Mouse (Mus musculus) heart, postnatal 4 days (tissue): ENCODE results near the gene 9630041A04Rik. TPM values are rescaled to one million over a fixed set of nuclear protein-coding genes. Genes with fewer than 3 reads are reported as not detected.

Source experiments
- DNase-seq: peaks from one replicate; pipeline ENCODE4 v3.0.0; 2021
- total RNA-seq, 2 experiments: library from RNA; stranded (reverse); gene quantifications; 2 replicates each; pipeline ENCODE4 v1.2.3; 2021

The 9630041A04Rik gene
- not detected for total RNA-seq

GRCm38 (mm10) chr9:101861596-101862471 is at the start of gene 9630041A04Rik:
Gene 9630041A04Rik, plus strand, starts transcription at chr9:101861841.
- no peak for DNase-seq

GRCm38 (mm10) chr9:101823896-101824295 is 37.7 kb upstream of the 9630041A04Rik start:
- no peak for DNase-seq

- no peak for DNase-seq
Measured at GRCm38 (mm10) chr9:101825626-101826025, 36.0 kb upstream of the 9630041A04Rik start.

- no peak for DNase-seq
Measured at GRCm38 (mm10) chr9:101833619-101834018, 28.0 kb upstream of the 9630041A04Rik start.

- no peak for DNase-seq
Measured at GRCm38 (mm10) chr9:101841101-101841500, 20.5 kb upstream of the 9630041A04Rik start.

- no peak for DNase-seq
Measured at GRCm38 (mm10) chr9:101843893-101844292, 17.7 kb upstream of the 9630041A04Rik start.

- no peak for DNase-seq
Measured at GRCm38 (mm10) chr9:101845691-101846090, 15.9 kb upstream of the 9630041A04Rik start.

- DNase-seq: peak; percentile 45
Measured at GRCm38 (mm10) chr9:101862481-101863065, 932 bp downstream of the 9630041A04Rik start.

- DNase-seq: peak; percentile 52
Measured at GRCm38 (mm10) chr9:101863130-101863529, 1.5 kb downstream of the 9630041A04Rik start.

- DNase-seq: no peak
Measured at GRCm38 (mm10) chr9:101868593-101868992, 7.0 kb downstream of the 9630041A04Rik start.

GRCm38 (mm10) chr9:101870034-101870433 is 8.4 kb downstream of the 9630041A04Rik start:
- no peak for DNase-seq

- DNase-seq: no peak
Measured at GRCm38 (mm10) chr9:101875306-101875705, 13.7 kb downstream of the 9630041A04Rik start.

- no peak for DNase-seq
Measured at GRCm38 (mm10) chr9:101877109-101877987, 15.7 kb downstream of the 9630041A04Rik start.

- no peak for DNase-seq
Measured at GRCm38 (mm10) chr9:101883295-101883694, 21.7 kb downstream of the 9630041A04Rik start.

- no peak for DNase-seq
Measured at GRCm38 (mm10) chr9:101897851-101898250, 36.2 kb downstream of the 9630041A04Rik start.

- DNase-seq: no peak
Measured at GRCm38 (mm10) chr9:101903406-101903805, 41.8 kb downstream of the 9630041A04Rik start.

- no peak for DNase-seq
Measured at GRCm38 (mm10) chr9:101907747-101908255, 46.2 kb downstream of the 9630041A04Rik start.

GRCm38 (mm10) chr9:101908849-101909248 is 47.2 kb downstream of the 9630041A04Rik start:
- DNase-seq: no peak

- no peak for DNase-seq
Measured at GRCm38 (mm10) chr9:101909491-101909890, 47.9 kb downstream of the 9630041A04Rik start.

- DNase-seq: peak; percentile 61
Measured at GRCm38 (mm10) chr9:101911176-101911866, 49.7 kb downstream of the 9630041A04Rik start.

GRCm38 (mm10) chr9:101915082-101915481 is 53.4 kb downstream of the 9630041A04Rik start:
- DNase-seq: no peak

GRCm38 (mm10) chr9:101918771-101919170 is 57.1 kb downstream of the 9630041A04Rik start:
- DNase-seq: no peak
